Mouse (Mus musculus) lung, postnatal 0 days (tissue): ENCODE measurements around the gene Clec2l. TPM values are rescaled to one million over a fixed set of nuclear protein-coding genes. Genes with fewer than 3 reads are reported as not detected.

Experiments used
- ATAC-seq: fragments of 200-750 bp; cut with Nextera tagmentation; 2 replicates; pipeline ENCODE4 v1.8.0; 2017; ENCODE audit warnings: moderate library complexity
- DNase-seq: peaks from one replicate; pipeline ENCODE4 v3.0.0-alpha.2; 2016; ENCODE audit warnings: low spot score
- H3K27ac ChIP-seq: fragments of 300-500 bp; sonication (generic); 2 replicates; pipeline ENCODE4 v1.5.1; 2014; ENCODE audit warnings: antibody characterized with exemption, mild to moderate bottlenecking, low read length, mixed read lengths
- H3K27me3 ChIP-seq: fragments of 300-500 bp; sonication (generic); replicated peaks from 2 replicates; pipeline ENCODE4 v1.6.1; 2014; ENCODE audit warnings: low read length, mixed read lengths; ENCODE audit not compliant: insufficient read depth
- H3K36me3 ChIP-seq: fragments of 300-500 bp; sonication (generic); 2 replicates; pipeline ENCODE4 v1.6.1; 2014; ENCODE audit warnings: low read length, mixed read lengths; ENCODE audit not compliant: insufficient read depth
- H3K4me1 ChIP-seq: fragments of 300-500 bp; sonication (generic); 2 replicates; pipeline ENCODE4 v1.6.1; 2014; ENCODE audit warnings: antibody characterized with exemption, low read depth, low read length, mixed read lengths; ENCODE audit not compliant: insufficient read depth
- H3K4me2 ChIP-seq: fragments of 300-500 bp; sonication (generic); replicated peaks from 2 replicates; pipeline ENCODE4 v1.6.1; 2014; ENCODE audit warnings: low read depth, mild to moderate bottlenecking, low read length, moderate library complexity, mixed read lengths
- H3K4me3 ChIP-seq: fragments of 300-500 bp; sonication (generic); 2 replicates; pipeline ENCODE4 v1.5.1; 2014; ENCODE audit warnings: low read depth, low read length
- H3K9ac ChIP-seq: fragments of 300-500 bp; sonication (generic); replicated peaks from 2 replicates; pipeline ENCODE4 v1.6.1; 2014; ENCODE audit warnings: low read depth, mild to moderate bottlenecking
- H3K9me3 ChIP-seq: fragments of 300-500 bp; sonication (generic); 2 replicates; pipeline ENCODE4 v1.6.1; 2016; ENCODE audit warnings: low read length, mixed read lengths
- CTCF ChIP-seq: IDR thresholded peaks from 2 replicates; pipeline ENCODE4 v1.5.1; 2016; ENCODE audit warnings: antibody characterized with exemption, mild to moderate bottlenecking
- EP300 ChIP-seq: IDR thresholded peaks from 2 replicates; pipeline ENCODE4 v1.6.1; 2016; ENCODE audit warnings: antibody characterized with exemption, mild to moderate bottlenecking, control low read depth
- WGBS: fragments of 180-500 bp; shearing (Covaris S2); extraction: QIAGEN DNeasy Blood & Tissue Kit; methylation state at CpG from one replicate; pipeline ENCODE4 v1.1.7; 2014; 5-methylcytosine and 5-hydroxymethylcytosine counted together
- polyA plus RNA-seq: library from polyadenylated mRNA; unstranded; fragments of >200 nt; fragmentation: Nextera tagmentation; extraction: Ambion mirVana; gene quantifications from 2 replicates; pipeline ENCODE4 v1.2.1, GENCODE M21; 2015

Gene Clec2l
- polyA plus RNA-seq, 1 experiment from 2014 or later: 1.1 TPM

GRCm38 (mm10) chr6:38640401-38640800 lies 22.5 kb upstream of the Clec2l start:
- 36% methylated on average over 11 of the region's 11 CpGs for WGBS
- TF ChIP-seq EP300 (no peak), CTCF (no peak)
- no peak overlapping the region for H3K4me3 ChIP-seq

GRCm38 (mm10) chr6:38641228-38641627 lies 21.6 kb upstream of the Clec2l start:
- Histone ChIP-seq H3K27ac (no peak overlapping the region), H3K4me1 (peaks cover 9% of the 10 kb centered on the region), H3K4me3 (no peak overlapping the region), H3K27me3 (peaks cover 32% of the 10 kb centered on the region), H3K9me3 (no peaks in the 10 kb centered on the region), H3K9ac (no peak overlapping the region), H3K36me3 (no peaks in the 10 kb centered on the region), H3K4me2 (no peak overlapping the region)
- 58% methylated on average over 5 of the region's 5 CpGs for WGBS
- ATAC-seq (no peak), DNase-seq (peak; percentile 24)
- TF ChIP-seq EP300 (no peak), CTCF (no peak)

More at GRCm38 (mm10) chr6:38640401-38640800, 22.5 kb upstream of the Clec2l start:
- Histone ChIP-seq H3K4me1 (peaks cover 15% of the 10 kb centered on the region), H3K9ac (no peak overlapping the region), H3K9me3 (no peaks in the 10 kb centered on the region), H3K27ac (no peak overlapping the region), H3K4me2 (no peak overlapping the region), H3K36me3 (no peaks in the 10 kb centered on the region), H3K27me3 (peaks cover 40% of the 10 kb centered on the region)
- ATAC-seq (no peak), DNase-seq (no peak)

GRCm38 (mm10) chr6:38641645-38642044 lies 21.2 kb upstream of the Clec2l start:
- ATAC-seq (no peak), DNase-seq (no peak)
- WGBS: 53% methylated on average over 5 of the region's 5 CpGs
- Histone ChIP-seq H3K4me1 (peaks cover 5% of the 10 kb centered on the region; the same call in 1 of the 2 replicates), H3K36me3 (no peaks in the 10 kb centered on the region), H3K4me2 (no peak overlapping the region), H3K27ac (no peak overlapping the region), H3K9me3 (no peaks in the 10 kb centered on the region), H3K4me3 (no peak overlapping the region), H3K27me3 (peaks cover 27% of the 10 kb centered on the region), H3K9ac (no peak overlapping the region)
- TF ChIP-seq EP300: no peak
- peak; percentile 48 for TF ChIP-seq CTCF

DNA sequence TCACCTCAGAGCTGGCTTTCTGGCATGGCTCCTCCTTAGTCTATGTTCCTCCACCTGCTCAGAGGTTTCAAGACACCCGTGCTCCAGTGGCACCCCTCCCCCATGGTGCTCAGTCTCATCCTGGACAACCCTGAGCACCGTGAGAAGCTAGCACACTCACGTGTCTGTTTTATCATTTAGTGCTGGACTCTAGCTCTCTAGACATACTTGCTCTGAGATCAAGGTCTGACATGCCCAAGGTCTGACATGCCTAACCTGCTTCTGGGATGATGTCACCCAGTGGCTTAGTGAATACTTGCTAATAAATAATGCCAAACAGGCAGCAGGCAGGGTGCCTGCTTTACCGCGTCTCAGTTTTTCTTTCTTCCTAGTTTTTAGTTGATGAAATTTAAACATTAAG lies 20.3 kb upstream of the Clec2l start:
- WGBS: 58% methylated on average over 5 of the region's 5 CpGs
- H3K27ac ChIP-seq: no peak overlapping the region
- DNase-seq (no peak), ATAC-seq (no peak)
- H3K9me3 ChIP-seq: no peaks in the 10 kb centered on the region
- TF ChIP-seq CTCF: no peak
- no peak for TF ChIP-seq EP300
- peaks cover 27% of the 10 kb centered on the region for H3K27me3 ChIP-seq
- 0 out of 2 replicates have a peak, but pooled peaks cover 5% of the 10 kb centered on the region for H3K4me1 ChIP-seq
- H3K4me3 ChIP-seq: no peak overlapping the region
- no peak overlapping the region for H3K4me2 ChIP-seq
- no peak overlapping the region for H3K9ac ChIP-seq
- no peaks in the 10 kb centered on the region for H3K36me3 ChIP-seq

GRCm38 (mm10) chr6:38643039-38643438 lies 19.8 kb upstream of the Clec2l start:
- peaks cover 24% of the 10 kb centered on the region for H3K27me3 ChIP-seq
- ATAC-seq: no peak

GRCm38 (mm10) chr6:38649545-38649944 lies 13.3 kb upstream of the Clec2l start:
- no peaks in the 10 kb centered on the region for H3K9me3 ChIP-seq
- H3K9ac ChIP-seq: no peak overlapping the region
- DNase-seq (no peak), ATAC-seq (no peak)
- H3K36me3 ChIP-seq: no peaks in the 10 kb centered on the region
- H3K4me2 ChIP-seq: no peak overlapping the region
- no peak overlapping the region for H3K4me3 ChIP-seq
- 73% methylated on average over 3 of the region's 3 CpGs for WGBS
- H3K4me1 ChIP-seq: no peaks in the 10 kb centered on the region
- no peak overlapping the region for H3K27ac ChIP-seq
- no peaks in the 10 kb centered on the region for H3K27me3 ChIP-seq
- no peak for TF ChIP-seq EP300
- peak; percentile 45 for TF ChIP-seq CTCF

More at GRCm38 (mm10) chr6:38643039-38643438, 19.8 kb upstream of the Clec2l start:
- Histone ChIP-seq H3K36me3 (no peaks in the 10 kb centered on the region), H3K4me2 (no peak overlapping the region), H3K9me3 (no peaks in the 10 kb centered on the region), H3K4me3 (no peak overlapping the region), H3K27ac (no peak overlapping the region), H3K4me1 (0 out of 2 replicates have a peak, but pooled peaks cover 5% of the 10 kb centered on the region), H3K9ac (no peak overlapping the region)
- DNase-seq: no peak
- WGBS: 70% methylated on average over 3 of the region's 3 CpGs
- TF ChIP-seq CTCF (no peak), EP300 (no peak)

- Histone ChIP-seq H3K9me3 (no peaks in the 10 kb centered on the region), H3K4me1 (no peaks in the 10 kb centered on the region), H3K27me3 (no peaks in the 10 kb centered on the region), H3K4me3 (no peak overlapping the region), H3K9ac (no peak overlapping the region), H3K27ac (no peak overlapping the region), H3K4me2 (no peak overlapping the region), H3K36me3 (no peaks in the 10 kb centered on the region)
- TF ChIP-seq EP300 (no peak), CTCF (peak; percentile 98)
- DNase-seq (peak; percentile 87), ATAC-seq (peak; percentile 59)
- 40% methylated on average over 14 of the region's 14 CpGs for WGBS
Measured at GRCm38 (mm10) chr6:38650263-38650937, 12.5 kb upstream of the Clec2l start.
